Mouse (Mus musculus) forebrain, embryonic 12.5 days (tissue): ENCODE measurements at regions not wholly inside any gene's neighbourhood (a gene's known extent, or its start where the extent isn't known, plus 50 kb on each side); places are given as distances from the start of the nearest gene placed in this dataset.
A peak's percentile ranks its signal among the peaks of the same experiment; 100 is the strongest.

ENCODE experiments used
- ATAC-seq: fragments of 200-750 bp; cut with Nextera tagmentation; 2 replicates; pipeline ENCODE4 v1.8.0; 2017; ENCODE audit warnings: moderate TSS enrichment; ENCODE audit not compliant: low FRiP score
- H3K27ac ChIP-seq: fragments of 300-500 bp; sonication (generic); 2 replicates; pipeline ENCODE4 v1.5.1; 2016; ENCODE audit warnings: mild to moderate bottlenecking
- H3K27me3 ChIP-seq: fragments of 300-500 bp; sonication (generic); 2 replicates; pipeline ENCODE4 v1.6.1; 2016; ENCODE audit warnings: mild to moderate bottlenecking
- H3K36me3 ChIP-seq: fragments of 300-500 bp; sonication (generic); replicated peaks from 2 replicates; pipeline ENCODE4 v1.6.1; 2016; ENCODE audit warnings: mild to moderate bottlenecking
- H3K4me1 ChIP-seq: fragments of 300-500 bp; sonication (generic); 2 replicates; pipeline ENCODE4 v1.6.1; 2016
- H3K4me2 ChIP-seq: fragments of 300-500 bp; sonication (generic); 2 replicates; pipeline ENCODE4 v1.6.1; 2016; ENCODE audit warnings: mild to moderate bottlenecking, moderate library complexity
- H3K4me3 ChIP-seq: fragments of 300-500 bp; sonication (generic); replicated peaks from 2 replicates; pipeline ENCODE4 v1.5.1; 2016; ENCODE audit warnings: mild to moderate bottlenecking
- H3K9ac ChIP-seq: fragments of 300-500 bp; sonication (generic); 2 replicates; pipeline ENCODE4 v1.6.1; 2016; ENCODE audit warnings: mild to moderate bottlenecking
- H3K9me3 ChIP-seq: fragments of 300-500 bp; sonication (generic); 2 replicates; pipeline ENCODE4 v1.6.1; 2016
- WGBS: fragments of 180-500 bp; shearing (Covaris S2); methylation state at CpG from one replicate; pipeline ENCODE4 v1.1.7; 2016; 5-methylcytosine and 5-hydroxymethylcytosine counted together

DNA sequence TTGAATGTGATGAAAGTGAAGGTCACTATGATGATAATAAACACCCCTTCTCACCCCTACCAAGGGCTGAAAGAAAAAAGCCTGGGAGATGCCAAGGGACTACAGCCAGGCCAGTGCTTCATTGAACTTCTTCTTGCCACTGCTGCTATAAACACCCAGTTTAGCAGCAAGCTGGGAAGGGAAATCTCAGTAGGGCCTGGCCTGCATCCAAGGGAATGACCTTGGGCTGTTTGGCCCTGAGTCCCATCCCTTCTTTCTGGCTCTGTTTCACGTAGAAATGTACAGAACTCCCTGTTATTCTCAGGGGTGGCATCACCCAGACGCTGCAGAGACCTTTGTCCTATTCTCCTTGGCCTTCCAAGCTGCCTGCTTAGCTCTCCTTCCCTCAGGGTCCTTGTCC, 450.0 kb upstream of the Tle4 start:
- WGBS = 73% methylated on average over 2 of the region's 2 CpGs
- no peak for ATAC-seq
- Histone ChIP-seq H3K36me3 (no peaks in the 10 kb centered on the region), H3K4me3 (no peak overlapping the region), H3K27me3 (peaks cover 14% of the 10 kb centered on the region), H3K9me3 (no peaks in the 10 kb centered on the region), H3K27ac (no peak overlapping the region), H3K4me1 (peaks cover 6% of the 10 kb centered on the region), H3K9ac (no peak overlapping the region), H3K4me2 (no peak overlapping the region)

DNA sequence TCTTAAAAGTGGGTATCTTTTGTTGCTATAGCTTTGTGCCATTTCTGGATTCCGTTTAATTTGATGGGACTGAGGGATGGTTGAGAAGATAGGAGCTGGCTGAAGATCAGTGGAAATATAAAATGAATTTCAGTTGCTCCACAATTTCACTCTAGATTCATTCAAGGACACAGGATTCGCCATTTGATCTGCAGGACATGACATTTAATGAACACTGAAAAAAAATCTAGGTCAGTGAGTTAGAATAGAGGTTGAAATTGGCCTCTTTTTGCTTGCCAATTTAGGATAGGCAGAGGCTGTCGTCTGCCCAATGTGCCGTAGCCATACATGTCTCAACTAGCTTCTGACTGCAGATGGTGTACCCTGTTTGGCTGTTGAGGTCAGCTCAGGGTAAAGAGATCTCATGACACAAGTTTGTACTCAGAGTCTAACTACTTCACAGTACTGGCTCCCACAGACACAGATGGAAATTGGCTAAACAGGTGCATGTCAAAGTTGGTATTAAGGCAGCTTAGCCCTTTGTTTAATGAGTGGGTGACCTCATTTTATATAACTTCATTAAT, 449.5 kb upstream of the Tle4 start:
- Histone ChIP-seq H3K9ac (no peak overlapping the region), H3K4me3 (no peak overlapping the region), H3K9me3 (no peaks in the 10 kb centered on the region), H3K27ac (no peak overlapping the region), H3K4me2 (no peak overlapping the region), H3K27me3 (peaks cover 15% of the 10 kb centered on the region), H3K36me3 (no peaks in the 10 kb centered on the region), H3K4me1 (peaks cover under 1% of the 10 kb centered on the region; the same call in 1 of the 2 replicates)
- WGBS = 79% methylated on average over 4 of the region's 4 CpGs
- ATAC-seq = no peak

DNA sequence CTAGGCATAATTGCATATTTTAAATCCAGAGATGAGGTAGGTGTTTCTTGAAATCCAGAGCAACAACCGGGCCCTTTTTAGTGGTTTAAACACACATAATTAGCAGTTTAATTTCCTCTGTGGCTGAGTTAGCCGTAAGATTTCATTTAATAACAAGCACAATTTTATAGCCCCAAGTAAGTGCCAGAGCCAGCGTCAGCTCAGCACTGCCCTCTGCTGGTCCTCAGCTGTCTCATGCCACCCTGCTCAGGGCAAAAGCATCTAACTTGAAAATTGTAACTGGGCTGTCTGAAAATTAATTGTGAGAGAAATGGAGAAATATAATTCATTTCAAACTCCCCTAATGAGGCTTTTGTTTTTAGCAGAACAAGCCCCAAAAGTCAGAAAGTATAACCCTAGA, 437.7 kb upstream of the Tle4 start:
- peaks cover 24% of the 10 kb centered on the region for H3K27me3 ChIP-seq
- no peak overlapping the region for H3K9ac ChIP-seq
- H3K4me1 ChIP-seq = peaks cover 14% of the 10 kb centered on the region
- no peak overlapping the region for H3K4me3 ChIP-seq
- H3K27ac ChIP-seq = no peak overlapping the region
- H3K9me3 ChIP-seq = no peaks in the 10 kb centered on the region
- ATAC-seq = peak; percentile 73; the same call in 1 of the 2 replicates
- H3K4me2 ChIP-seq = no peak overlapping the region
- H3K36me3 ChIP-seq = no peaks in the 10 kb centered on the region
- 6% methylated on average over 3 of the region's 3 CpGs for WGBS

DNA sequence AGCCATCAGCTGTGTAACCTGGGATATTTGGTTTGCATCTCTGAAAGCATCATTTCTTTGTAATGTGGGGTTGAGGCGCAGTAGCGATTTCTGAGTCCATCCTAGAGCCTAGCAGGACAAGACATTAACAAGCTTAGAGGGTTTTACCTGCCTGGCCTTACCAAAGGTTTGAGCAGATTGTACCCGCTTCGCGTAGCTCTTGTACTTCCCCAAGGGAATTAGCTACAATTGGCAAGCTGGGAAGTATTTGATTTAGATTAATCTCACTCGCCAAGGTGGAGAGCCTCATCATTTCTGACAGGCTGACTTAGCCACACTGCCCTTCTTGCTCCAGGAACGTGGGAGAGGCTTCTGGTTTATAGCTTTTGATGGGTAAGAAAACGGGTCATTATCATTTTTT, 436.1 kb upstream of the Tle4 start:
- 64% methylated on average over 8 of the region's 8 CpGs for WGBS
- peaks cover 24% of the 10 kb centered on the region for H3K27me3 ChIP-seq
- ATAC-seq = no peak
- no peaks in the 10 kb centered on the region for H3K9me3 ChIP-seq
- no peak overlapping the region for H3K27ac ChIP-seq
- H3K36me3 ChIP-seq = no peaks in the 10 kb centered on the region
- peaks cover 14% of the 10 kb centered on the region for H3K4me1 ChIP-seq
- H3K9ac ChIP-seq = no peak overlapping the region
- no peak overlapping the region for H3K4me2 ChIP-seq
- H3K4me3 ChIP-seq = no peak overlapping the region

DNA sequence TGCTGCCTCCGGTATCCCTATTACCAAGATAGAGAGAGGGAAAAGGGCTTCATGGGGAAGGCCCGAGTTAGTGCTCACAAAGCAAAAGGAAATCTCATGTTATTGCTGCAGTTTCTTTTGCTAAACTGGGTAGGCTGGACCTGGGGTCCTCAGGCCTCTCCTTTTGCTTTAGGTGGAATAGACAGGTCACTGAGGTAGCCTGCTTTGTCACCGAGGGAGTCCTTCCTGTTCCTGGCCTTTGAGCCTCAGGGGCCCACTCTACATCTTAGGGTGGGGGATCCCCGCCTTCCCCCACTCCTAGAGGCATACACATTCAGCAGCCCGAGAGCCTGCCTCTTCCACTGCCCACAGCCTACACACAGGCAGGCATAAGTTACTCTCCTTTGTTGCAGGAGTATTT, 435.5 kb upstream of the Tle4 start:
- H3K36me3 ChIP-seq = no peaks in the 10 kb centered on the region
- H3K4me1 ChIP-seq = peaks cover 14% of the 10 kb centered on the region
- no peak overlapping the region for H3K4me3 ChIP-seq
- H3K27ac ChIP-seq = no peak overlapping the region
- peaks cover 24% of the 10 kb centered on the region for H3K27me3 ChIP-seq
- 65% methylated on average over 5 of the region's 5 CpGs for WGBS
- H3K4me2 ChIP-seq = no peak overlapping the region
- no peak overlapping the region for H3K9ac ChIP-seq
- no peaks in the 10 kb centered on the region for H3K9me3 ChIP-seq
- no peak for ATAC-seq

DNA sequence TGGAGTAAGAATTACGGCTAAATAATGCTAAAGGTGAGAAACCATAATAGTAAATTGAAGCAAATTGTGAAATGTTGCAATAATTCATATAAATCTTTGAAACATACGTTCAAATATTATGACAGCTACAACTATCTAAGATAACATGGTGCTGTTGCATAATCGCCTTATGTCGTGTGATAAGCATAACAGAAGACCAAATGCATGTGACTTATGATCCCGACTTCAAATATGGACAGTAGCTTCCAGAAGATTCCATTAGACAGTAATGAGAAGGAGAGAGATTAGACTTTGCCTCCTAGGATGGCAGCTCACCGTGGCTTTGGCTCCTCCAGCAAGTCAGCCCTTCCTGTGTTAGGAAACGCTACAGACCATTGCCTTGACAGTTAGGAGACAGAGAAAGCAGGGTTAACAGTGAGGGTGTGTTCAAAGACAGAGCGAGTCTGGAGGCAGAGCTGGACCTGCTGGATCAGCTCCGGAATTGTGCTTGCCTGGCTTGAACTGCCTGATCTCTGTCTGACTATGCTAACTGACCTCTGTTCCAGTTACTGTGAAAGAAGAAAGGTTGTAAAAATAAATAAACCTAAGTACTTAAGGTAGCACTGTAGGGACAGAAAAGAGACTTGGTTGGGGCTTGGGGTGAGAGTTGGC, 434.6 kb upstream of the Tle4 start:
- Histone ChIP-seq H3K9ac (no peak overlapping the region), H3K36me3 (no peaks in the 10 kb centered on the region), H3K27ac (no peak overlapping the region), H3K4me2 (no peak overlapping the region), H3K27me3 (peaks cover 23% of the 10 kb centered on the region), H3K4me3 (no peak overlapping the region), H3K9me3 (no peaks in the 10 kb centered on the region), H3K4me1 (peaks cover 14% of the 10 kb centered on the region)
- 89% methylated on average over 9 of the region's 9 CpGs for WGBS
- ATAC-seq = no peak

DNA sequence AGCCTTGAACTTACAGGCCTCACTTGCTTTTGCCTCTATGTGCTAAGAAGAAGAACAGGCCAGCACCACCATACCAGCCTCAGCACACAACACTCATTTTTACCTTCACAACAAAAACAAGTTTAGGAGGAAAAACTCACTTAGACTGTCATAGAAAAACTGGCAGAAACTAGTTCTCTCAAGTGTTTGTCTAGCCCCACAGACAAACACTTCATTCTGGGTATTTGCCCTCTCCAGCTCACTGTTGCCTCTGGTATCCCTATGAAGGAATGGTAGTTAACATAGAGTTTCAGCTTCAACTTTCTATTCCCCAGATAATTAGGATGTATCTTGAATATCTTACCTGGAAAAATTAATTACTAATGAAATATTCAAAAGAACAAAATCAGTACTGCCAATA, 433.6 kb upstream of the Tle4 start:
- ATAC-seq = no peak
- no peak overlapping the region for H3K27ac ChIP-seq
- H3K9me3 ChIP-seq = no peaks in the 10 kb centered on the region
- H3K4me1 ChIP-seq = peaks cover 14% of the 10 kb centered on the region
- H3K9ac ChIP-seq = no peak overlapping the region
- no peak overlapping the region for H3K4me3 ChIP-seq
- H3K27me3 ChIP-seq = peaks cover 14% of the 10 kb centered on the region
- H3K4me2 ChIP-seq = no peak overlapping the region
- H3K36me3 ChIP-seq = no peaks in the 10 kb centered on the region

DNA sequence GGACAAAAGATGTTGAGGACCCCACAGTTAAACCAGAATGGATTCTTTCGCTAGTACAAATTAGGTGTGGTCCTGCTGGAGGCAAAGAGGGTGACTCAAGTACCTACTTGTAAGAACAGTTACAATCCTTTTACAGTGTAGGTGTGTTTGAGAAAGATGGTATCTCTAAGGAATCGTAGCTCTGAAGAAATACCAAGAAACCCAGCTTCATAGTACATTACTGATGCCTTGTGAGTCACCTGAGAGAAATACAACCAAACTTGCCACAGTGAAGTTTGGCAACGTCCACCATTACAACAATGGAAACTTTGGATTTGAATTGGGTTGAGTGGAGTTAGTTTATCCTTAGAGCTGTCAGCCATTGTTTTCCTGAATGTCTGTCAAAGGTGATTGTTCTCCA, 405.7 kb upstream of the Tle4 start:
- Histone ChIP-seq H3K9ac (no peak overlapping the region), H3K36me3 (no peaks in the 10 kb centered on the region), H3K9me3 (no peaks in the 10 kb centered on the region), H3K27ac (no peak overlapping the region), H3K4me1 (no peaks in the 10 kb centered on the region), H3K27me3 (no peaks in the 10 kb centered on the region), H3K4me3 (no peak overlapping the region), H3K4me2 (no peak overlapping the region)
- ATAC-seq = no peak
- WGBS = 69% methylated on average over 3 of the region's 3 CpGs

DNA sequence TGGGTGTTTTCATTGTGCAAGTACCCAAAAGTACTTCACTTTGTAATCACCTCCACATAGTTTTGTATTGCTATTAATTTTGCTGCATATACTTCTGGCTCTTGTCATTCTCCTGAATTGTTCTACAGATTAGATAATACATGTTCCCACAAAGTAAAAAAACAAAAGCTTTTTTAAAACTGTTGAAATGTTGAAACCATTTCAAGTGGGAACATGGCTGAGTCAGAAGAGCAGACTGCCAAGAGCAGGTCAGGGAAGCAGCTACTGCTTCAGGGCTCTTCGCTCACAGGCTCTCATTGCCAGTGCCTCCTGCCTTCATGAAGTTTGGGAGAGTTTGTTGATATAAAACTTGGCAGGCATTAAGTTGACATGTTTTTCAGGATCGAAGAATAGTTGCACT, 395.5 kb upstream of the Tle4 start:
- H3K4me3 ChIP-seq = no peak overlapping the region
- WGBS = 94% methylated on average over 2 of the region's 2 CpGs
- H3K27me3 ChIP-seq = no peaks in the 10 kb centered on the region
- no peaks in the 10 kb centered on the region for H3K9me3 ChIP-seq
- no peak overlapping the region for H3K27ac ChIP-seq
- no peak overlapping the region for H3K9ac ChIP-seq
- no peaks in the 10 kb centered on the region for H3K36me3 ChIP-seq
- H3K4me1 ChIP-seq = no peaks in the 10 kb centered on the region
- no peak for ATAC-seq
- H3K4me2 ChIP-seq = no peak overlapping the region

DNA sequence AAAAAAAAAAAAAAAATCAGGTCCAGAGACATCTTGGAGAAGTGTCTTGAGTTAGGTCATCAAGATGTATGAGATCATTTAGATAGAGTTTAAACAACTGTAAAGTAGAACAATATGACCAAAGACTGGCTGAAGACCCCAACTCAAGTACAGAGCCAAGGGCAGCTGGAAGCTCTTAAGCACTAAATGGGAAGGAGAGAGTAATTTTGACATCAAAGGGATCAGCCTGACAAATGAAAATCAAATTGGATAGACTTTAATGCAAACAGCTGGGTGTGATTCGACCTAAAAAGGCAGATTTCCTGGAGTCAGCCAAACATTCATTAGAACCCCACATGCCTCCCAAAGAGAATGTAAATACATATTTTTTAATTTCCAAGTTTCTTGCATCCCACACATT, 372.3 kb upstream of the Tle4 start:
- H3K9me3 ChIP-seq = no peaks in the 10 kb centered on the region
- H3K27ac ChIP-seq = no peak overlapping the region
- WGBS = 7% methylated on average over 1 of the region's 1 CpGs
- no peak overlapping the region for H3K4me3 ChIP-seq
- no peaks in the 10 kb centered on the region for H3K4me1 ChIP-seq
- H3K4me2 ChIP-seq = no peak overlapping the region
- H3K27me3 ChIP-seq = peaks cover 18% of the 10 kb centered on the region; the same call in 1 of the 2 replicates
- H3K36me3 ChIP-seq = no peaks in the 10 kb centered on the region
- ATAC-seq = no peak
- H3K9ac ChIP-seq = no peak overlapping the region

DNA sequence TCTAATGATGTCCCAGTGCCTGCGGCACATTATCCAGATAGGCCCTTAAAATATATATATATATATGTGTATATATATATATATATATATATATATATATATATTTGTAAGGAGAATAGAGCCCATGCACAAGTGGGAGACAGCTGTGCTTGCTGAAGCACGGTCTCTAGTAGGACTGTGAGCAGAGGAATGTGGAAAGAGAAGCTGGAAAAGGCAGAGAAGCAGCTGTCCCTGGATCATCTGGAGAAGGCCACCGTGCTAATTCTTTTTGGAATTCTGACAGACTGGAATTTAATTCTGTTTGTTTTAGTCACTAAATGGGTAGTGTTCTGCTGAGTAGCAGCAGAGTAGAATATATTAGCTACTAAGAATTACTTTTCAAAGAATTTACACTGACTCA, 370.4 kb upstream of the Tle4 start:
- no peak overlapping the region for H3K9ac ChIP-seq
- no peaks in the 10 kb centered on the region for H3K9me3 ChIP-seq
- H3K4me1 ChIP-seq = no peaks in the 10 kb centered on the region
- H3K27me3 ChIP-seq = 0 out of 2 replicates have a peak, but pooled peaks cover 2% of the 10 kb centered on the region
- H3K36me3 ChIP-seq = no peaks in the 10 kb centered on the region
- no peak overlapping the region for H3K4me3 ChIP-seq
- WGBS = 64% methylated on average over 3 of the region's 3 CpGs
- H3K27ac ChIP-seq = no peak overlapping the region
- ATAC-seq = no peak
- no peak overlapping the region for H3K4me2 ChIP-seq

DNA sequence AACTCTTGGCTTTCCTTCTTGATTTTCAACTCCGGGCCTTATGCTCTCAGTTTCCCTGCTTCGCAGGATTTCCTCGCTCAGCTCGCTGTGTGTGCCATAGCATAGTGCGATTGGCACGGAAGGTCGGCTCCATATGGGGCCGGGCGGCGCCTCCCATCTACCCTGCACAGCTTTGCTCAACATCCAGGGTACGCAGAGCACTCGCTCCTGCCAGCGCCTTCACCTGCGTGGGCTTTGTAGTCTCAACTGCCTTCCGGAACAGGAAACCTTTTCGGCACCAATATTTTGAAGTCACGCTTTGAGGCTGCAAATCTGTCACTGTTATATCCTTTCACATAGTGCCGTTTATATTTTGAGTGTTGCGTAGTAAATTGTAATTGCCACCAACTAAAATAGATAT, 359.9 kb upstream of the Tle4 start:
- Histone ChIP-seq H3K27ac (no peak overlapping the region), H3K4me1 (peaks cover 19% of the 10 kb centered on the region), H3K9me3 (no peaks in the 10 kb centered on the region), H3K4me3 (no peak overlapping the region), H3K36me3 (no peaks in the 10 kb centered on the region), H3K4me2 (no peak overlapping the region), H3K27me3 (peaks cover 14% of the 10 kb centered on the region; the same call in 1 of the 2 replicates), H3K9ac (no peak overlapping the region)
- 94% methylated on average over 19 of the region's 19 CpGs for WGBS
- no peak for ATAC-seq

DNA sequence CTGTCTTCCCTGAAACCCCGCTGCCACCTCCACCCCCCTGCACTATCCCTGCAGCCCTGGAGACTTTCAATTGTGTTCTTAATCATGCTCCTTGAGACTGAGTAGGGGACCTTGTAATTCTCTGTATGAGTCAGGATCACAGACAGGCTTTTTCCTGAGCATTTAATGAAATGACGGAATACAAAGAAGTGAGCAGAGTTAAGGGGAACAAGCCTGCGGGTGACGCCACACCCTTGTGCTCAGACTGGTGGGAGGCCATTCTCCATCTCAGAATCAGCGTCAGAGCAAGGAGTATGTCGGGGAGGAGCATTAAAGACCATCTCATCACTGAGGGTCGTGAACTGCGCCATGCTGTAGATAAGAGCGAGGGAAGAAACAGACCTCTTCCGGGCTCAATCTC, 359.3 kb upstream of the Tle4 start:
- peaks cover 19% of the 10 kb centered on the region for H3K4me1 ChIP-seq
- ATAC-seq = no peak
- H3K9me3 ChIP-seq = no peaks in the 10 kb centered on the region
- peaks cover 14% of the 10 kb centered on the region; the same call in 1 of the 2 replicates for H3K27me3 ChIP-seq
- H3K4me2 ChIP-seq = no peak overlapping the region
- 26% methylated on average over 10 of the region's 10 CpGs for WGBS
- no peak overlapping the region for H3K4me3 ChIP-seq
- H3K36me3 ChIP-seq = no peaks in the 10 kb centered on the region
- H3K9ac ChIP-seq = no peak overlapping the region
- no peak overlapping the region for H3K27ac ChIP-seq
